Mouse (Mus musculus) testis, postnatal 10 days (tissue): ENCODE results near the gene Cttnbp2nl.
A peak's percentile ranks its signal among the peaks of the same experiment; 100 is the strongest.

ENCODE experiments used
- DNase-seq: peaks from one replicate; pipeline ENCODE4 v3.0.0; 2021; ENCODE audit warnings: low spot score

Gene Cttnbp2nl

GRCm38 (mm10) chr3:105014908-105015307 lies 38.0 kb downstream of the Cttnbp2nl start:
- no peak for DNase-seq

DNA sequence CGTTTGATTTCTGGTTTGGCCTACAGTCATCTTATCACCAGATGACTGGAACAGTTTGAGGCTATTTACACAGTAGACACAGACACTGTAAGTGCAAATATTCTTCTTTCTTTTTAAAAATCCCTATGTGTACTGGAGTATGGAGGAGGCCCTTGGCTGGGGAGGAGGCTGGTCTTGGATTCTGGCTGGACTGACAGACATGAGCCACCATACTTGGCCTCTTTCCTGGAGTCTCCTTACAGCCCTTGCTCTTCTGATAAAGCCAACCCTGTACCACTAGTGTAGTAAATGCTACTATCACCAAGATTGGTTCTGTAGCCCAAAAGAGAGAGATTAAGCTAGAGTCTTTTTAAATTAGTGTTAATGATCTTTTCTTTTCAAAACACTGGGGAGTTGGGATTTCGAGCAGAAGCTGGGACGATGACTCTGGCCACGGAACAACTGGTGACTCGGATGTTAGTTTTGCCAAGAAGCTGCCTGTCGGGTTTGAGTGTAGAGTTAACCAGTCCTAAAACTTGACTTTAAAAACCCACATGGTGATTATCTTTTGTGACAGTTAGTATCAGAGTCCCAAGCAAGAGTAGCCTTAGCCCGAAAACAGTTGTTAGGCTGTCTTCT lies 40.1 kb downstream of the Cttnbp2nl start:
- no peak for DNase-seq

DNA sequence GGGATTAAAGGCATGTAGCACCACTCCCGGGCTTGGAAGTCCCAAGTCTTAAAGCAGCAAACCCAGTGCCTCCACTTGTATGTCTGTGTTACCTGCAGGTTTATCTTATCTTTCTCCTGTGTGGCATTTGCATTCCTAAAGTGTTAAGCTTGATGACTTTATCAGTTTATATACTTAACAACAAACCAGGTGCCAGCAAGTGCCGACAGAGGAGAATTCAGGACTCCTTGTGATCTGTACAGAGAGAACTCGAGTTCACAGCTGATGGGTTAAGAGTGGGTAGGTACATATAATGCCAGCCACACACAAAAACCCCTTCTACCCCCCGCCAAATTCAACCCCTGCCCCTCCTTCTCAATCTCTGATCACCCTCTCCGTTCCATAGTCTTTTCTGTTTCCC lies 41.1 kb downstream of the Cttnbp2nl start:
- no peak for DNase-seq

- DNase-seq, result no peak
Measured at GRCm38 (mm10) chr3:105010681-105011339, 42.1 kb downstream of the Cttnbp2nl start.

DNA sequence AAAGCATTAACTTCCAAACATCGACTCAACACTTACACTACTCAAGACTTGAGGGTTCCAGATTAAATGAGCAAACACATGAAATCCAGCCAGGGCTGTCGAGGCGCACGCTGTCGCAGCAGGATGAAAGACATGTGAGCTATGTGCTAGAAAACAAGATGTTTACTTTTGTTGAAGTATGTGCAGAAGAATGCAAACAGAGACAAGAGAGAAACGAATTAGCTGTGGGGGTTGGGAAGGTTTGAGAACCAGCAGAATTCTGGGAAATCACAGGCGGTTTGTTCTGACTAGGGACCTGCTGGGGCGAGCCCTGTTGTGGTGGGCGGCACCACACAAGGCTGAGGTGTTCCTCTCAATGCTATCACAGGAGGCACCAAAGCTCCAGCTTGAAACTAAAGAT lies 44.9 kb downstream of the Cttnbp2nl start:
- DNase-seq, result no peak

DNA sequence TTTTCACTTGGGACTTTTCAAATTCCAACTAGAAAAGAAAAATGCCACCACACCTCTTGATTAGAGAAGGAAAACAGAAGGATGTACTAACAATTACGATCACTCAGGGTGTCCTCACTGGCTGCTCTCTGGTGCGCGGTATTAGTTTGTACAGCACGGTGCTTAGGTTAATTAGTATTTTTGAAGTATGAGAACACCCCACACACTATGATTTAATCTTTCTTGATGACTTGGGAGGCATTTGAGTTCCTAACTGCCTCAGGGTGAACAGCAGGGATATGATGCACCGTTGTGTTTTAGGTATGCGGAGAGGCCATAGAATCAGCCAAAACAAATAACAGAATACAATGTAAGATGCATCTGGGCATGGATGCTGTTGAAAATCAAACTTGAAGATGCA lies 46.8 kb downstream of the Cttnbp2nl start:
- DNase-seq, result no peak

GRCm38 (mm10) chr3:105005561-105006065 lies 47.3 kb downstream of the Cttnbp2nl start:
- DNase-seq, result no peak

DNA sequence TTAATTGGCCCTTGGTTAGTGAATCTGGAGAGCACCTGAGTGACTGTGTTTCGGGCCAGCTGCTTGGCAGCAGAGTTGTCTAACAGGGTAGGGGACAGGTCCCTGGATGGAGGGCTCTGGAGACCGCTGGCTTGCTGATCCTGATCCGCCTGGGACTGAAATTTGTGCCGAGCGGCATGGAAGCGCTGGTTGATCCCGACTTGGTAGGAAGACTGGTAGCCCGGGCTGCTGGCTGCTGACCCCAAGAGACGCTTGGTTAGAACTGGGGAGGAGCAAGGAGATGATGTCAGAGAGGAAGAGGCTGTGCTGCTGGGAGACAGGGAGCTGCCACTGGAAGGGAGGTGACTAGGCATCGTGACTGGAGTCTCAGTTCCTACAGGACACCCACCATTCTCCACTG lies 47.9 kb downstream of the Cttnbp2nl start:
- no peak for DNase-seq

- DNase-seq, result no peak
Measured at GRCm38 (mm10) chr3:105003960-105004463, 48.9 kb downstream of the Cttnbp2nl start.

GRCm38 (mm10) chr3:105001374-105001773 lies 51.6 kb downstream of the Cttnbp2nl start:
- DNase-seq, result no peak

- no peak for DNase-seq
Measured at GRCm38 (mm10) chr3:105000561-105000960, 52.4 kb downstream of the Cttnbp2nl start.

- DNase-seq, result no peak
Measured at GRCm38 (mm10) chr3:104997563-104997962, 55.4 kb downstream of the Cttnbp2nl start.

DNA sequence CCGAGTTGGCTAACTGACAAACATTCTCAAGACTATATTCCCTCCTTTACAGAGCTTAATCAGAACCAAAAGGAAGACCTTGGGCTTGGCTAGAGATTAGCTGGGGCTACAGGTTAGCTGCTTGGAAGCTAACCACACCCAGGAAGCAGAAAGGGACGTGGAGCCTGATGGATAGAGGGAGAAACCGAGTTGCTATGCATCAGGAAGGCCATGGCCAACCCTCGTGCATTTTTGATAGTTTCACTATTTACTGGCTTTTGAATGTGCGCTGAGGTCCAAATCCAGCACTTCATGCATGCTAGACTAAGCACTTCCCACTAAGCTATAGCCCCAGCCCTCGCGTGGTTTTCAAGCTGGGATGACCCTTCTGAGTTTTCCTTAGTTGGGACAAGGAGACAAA lies 57.2 kb downstream of the Cttnbp2nl start:
- no peak for DNase-seq

GRCm38 (mm10) chr3:104994415-104994841 lies 58.5 kb downstream of the Cttnbp2nl start:
- no peak for DNase-seq

DNA sequence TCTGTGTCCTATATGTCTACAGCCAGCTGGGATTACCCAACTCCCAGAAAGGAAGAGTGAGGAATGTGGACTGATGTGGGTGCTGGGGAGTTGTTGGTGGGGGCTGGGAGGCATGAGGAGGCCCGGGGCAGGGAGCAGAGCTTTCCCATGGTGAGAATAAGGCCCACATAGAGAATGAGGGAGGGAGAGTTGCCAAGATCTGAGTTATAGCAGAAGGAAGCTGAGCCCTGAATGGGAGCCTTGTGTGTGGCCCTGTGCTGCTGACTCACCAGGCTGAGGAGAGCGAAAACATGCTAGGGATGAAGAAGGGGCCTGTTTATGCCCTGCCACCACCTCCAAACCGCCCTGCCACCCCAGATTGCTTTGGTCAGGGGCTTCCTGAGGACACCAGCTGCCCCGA lies 59.1 kb downstream of the Cttnbp2nl start:
- DNase-seq, result no peak

DNA sequence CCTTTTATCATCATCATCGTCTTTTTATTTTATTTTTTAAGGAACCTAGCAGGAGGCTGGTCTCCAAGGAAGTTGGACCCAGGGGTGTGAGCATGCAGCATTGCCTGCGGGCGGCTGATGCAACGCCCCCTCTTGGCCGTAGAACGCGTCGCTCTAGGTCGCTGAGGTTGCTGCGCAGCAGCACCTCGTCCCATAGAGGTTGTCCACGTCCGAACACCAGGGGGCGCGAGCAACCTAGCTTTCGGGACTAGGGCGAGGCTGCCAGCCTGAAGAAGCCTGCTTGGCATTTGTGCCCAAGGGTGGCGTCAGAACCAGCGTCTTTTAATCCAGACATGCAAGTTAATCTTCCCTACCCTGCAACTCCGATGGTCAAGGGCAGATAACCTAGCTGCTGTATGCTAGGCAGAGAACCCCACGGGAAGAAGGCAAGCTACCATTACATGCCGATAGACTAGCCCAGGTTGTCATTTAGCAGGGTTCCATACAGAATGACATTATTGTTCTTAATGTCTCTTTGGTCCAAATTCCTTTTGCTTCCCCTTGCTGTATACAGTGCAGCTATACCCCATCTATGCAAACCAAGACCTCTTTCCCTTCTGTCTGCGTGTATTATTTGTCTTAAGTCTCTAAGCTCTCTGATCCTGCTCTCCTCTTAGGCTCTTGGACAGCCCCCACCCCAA lies 60.1 kb downstream of the Cttnbp2nl start:
- peak; percentile 95 for DNase-seq

DNA sequence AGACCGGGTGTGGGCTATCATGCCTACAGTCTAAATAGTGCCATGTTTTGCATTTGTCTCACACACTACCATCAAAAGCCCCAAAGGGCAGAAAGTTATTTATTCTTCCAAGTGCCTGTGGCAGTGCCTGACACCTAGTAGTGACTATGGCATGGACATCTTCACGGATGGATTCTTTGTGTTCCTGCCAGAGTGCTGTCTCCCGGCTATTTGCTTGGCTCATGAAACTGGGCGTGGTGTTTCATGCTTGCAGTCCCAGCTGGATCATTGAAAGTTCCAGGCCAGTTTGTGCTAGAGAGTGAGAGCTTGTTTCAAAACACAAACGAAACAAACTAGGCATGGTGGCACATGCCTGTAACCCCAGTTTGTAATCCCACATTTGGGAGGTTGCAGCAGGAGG lies 61.2 kb downstream of the Cttnbp2nl start:
- DNase-seq, result no peak

- DNase-seq, result no peak
Measured at GRCm38 (mm10) chr3:104987884-104988283, 65.1 kb downstream of the Cttnbp2nl start.

- no peak for DNase-seq
Measured at GRCm38 (mm10) chr3:104979735-104980134, 73.2 kb downstream of the Cttnbp2nl start.

DNA sequence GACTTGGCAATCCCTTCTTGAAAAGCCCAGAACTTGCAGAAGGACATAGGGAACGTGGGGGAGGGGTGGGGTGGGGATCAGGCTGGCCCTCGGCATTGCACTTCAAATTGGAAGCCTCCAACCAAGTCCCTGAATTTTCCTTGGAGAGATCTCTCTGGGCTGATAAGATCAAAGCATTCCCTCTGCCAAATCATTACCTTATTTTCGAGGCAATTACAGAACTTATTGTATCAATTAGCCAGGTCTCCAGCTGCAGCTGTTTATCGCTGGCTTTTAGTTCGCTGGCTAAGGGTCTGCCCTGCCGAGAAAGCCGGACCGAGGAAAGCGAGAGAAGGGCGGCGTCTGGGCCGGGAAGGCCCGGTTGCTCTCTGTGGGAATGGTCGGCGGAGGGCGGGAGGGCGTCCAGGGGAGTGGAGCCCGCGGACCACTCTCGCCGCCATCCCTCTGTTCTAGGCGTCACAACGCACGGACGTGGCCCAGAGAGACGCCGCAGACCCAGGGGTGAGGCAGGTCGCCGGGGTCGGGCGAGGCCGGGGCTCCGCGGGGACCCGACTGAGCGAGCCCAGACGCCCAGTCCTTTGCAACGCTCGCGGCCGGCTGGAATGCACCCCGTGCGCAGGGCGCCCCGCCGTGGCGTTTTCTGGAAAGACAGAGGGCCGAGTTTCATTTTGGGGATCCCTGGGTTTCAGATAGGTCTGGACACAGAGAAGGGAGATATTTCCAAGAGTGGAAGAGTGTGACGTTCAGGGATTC lies 85.2 kb downstream of the Cttnbp2nl start:
- peak; percentile 97 for DNase-seq

DNA sequence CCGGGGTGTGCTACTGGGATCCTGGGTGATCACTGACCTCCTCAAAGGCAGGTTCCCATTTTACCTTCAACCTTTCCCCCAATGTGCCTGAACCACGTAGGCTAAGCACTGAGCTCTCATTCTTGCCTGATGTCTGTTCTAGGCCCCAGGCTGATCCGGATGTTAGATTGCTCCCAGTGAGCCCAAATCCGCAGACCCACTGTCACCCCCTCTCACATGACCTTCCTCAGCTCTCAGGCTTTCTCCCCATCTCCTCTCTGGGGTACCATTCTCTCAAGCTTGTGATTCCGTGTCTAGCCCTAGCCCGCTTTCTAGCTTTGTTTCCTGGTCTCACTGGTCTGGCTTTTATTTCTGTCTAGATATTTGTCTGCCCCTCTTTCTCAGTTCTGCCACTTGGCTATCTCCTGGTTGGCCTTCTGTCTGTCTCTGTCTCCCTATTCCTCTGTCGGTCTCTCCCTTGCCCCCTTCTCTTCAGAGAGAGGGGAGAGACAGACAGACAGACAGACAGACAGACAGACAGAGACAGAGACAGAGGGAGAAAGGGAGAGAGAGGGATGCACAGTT lies 86.9 kb downstream of the Cttnbp2nl start:
- no peak for DNase-seq
